Mouse (Mus musculus): Measurements from ENCODE around the gene Rab11fip5. TPM values are rescaled to one million over a fixed set of nuclear protein-coding genes. Genes with fewer than 3 reads are reported as not detected.
A peak's percentile ranks its signal among the peaks of the same experiment; 100 is the strongest.

The Rab11fip5 gene
- total RNA-seq, 2 experiments from 2014 or later = 49.1 to 52.6 TPM

DNA sequence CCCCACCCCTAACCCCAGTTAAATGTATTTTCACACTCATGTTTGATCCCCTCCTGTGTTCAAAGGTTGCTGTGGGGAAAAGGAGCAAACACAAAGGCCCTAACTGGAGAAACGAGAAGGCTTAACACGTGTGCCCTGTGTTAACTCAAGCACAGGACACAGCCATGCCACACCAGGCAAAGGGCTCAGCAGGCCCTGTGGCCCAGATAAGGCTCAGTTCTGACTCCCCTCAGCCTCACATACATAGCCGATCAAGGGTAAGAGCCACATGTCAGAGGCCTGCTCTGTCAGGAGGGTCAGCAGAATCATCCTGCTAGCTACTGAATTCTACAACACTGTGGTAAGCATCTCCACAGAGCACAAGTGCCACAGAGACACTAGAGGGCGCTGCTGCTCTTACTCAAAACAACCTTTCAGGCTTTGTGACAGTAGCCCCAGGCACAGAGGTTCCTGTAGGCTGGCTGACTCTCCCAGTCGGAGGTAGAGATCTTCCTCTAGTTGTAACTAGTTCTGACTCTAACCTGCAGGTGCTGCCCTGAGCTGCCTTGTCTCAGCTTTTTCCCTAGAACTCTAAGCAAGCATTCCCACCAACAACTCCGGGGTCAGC lies 28.3 kb downstream of the Rab11fip5 start:
- DNase-seq = peak; percentile 78 to 80

GRCm38 (mm10) chr6:85344929-85345328 lies 29.5 kb downstream of the Rab11fip5 start:
- no peak for DNase-seq

- DNase-seq = no peak
These were observed 31.4 kb downstream of the Rab11fip5 start for GRCm38 (mm10) chr6:85343027-85343426.

GRCm38 (mm10) chr6:85341814-85342501 lies 32.5 kb downstream of the Rab11fip5 start:
- no peak for DNase-seq

DNA sequence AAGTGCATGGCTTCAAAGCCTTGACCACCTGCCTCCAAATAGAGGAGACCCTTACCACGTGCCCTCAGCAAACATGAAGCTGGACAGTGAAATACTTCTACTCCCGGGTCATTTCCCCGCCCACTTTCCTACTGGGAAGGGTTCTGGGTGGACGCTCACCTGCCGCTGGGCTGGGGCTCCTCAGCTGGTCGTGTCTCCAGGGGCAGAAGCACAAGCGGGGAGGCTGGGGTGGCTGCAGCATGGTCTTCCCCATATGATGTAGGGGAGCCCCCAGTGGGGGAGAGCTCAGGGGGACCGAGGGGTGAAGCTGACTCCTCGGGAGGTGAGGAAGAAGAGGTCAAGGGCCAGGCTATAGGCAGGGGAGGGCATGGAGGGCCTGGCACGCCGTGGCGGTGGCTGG lies 34.2 kb downstream of the Rab11fip5 start:
- DNase-seq = no peak

GRCm38 (mm10) chr6:85339273-85339901 lies 35.0 kb downstream of the Rab11fip5 start:
- no peak for DNase-seq

- no peak for DNase-seq
These were observed 37.5 kb downstream of the Rab11fip5 start for GRCm38 (mm10) chr6:85336944-85337343.

DNA sequence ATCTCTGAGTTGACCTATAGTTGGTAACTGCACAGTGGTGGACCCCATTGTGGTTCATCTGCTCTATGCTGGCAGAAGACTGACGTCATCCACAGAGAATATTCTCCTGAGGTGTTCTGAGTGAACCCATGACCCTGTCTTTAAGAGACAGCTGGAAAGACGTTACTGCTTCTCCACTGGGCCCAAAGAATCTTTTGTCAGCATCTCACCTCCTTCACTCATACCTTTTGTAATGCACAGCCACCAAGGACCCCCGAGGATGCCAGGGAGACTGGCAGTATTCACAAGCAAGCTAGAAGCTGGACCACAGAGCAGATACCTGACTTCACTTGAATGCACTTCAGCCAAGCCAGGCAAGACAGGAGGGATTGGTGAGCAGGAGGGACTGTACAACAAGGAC lies 39.1 kb downstream of the Rab11fip5 start:
- no peak for DNase-seq

DNA sequence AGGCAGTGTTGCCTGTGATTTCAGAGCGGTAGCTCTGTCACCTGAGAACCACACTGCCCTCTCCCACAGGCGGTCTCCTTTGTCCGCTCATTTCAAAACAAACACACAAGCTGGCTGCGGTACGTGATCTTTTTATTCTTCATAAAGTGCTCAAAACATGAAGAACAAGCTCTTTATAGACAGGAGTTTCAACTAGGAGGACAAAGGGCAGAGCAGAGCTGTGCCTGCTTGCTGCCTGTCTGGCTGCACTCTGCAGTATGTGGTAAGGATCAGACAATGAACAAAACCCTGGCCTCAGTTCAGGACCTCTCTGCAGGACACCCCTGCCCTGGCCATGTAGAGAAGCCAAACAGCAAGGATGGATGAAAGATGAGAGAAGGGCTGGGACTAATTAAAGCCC lies 39.6 kb downstream of the Rab11fip5 start:
- DNase-seq = no peak

DNA sequence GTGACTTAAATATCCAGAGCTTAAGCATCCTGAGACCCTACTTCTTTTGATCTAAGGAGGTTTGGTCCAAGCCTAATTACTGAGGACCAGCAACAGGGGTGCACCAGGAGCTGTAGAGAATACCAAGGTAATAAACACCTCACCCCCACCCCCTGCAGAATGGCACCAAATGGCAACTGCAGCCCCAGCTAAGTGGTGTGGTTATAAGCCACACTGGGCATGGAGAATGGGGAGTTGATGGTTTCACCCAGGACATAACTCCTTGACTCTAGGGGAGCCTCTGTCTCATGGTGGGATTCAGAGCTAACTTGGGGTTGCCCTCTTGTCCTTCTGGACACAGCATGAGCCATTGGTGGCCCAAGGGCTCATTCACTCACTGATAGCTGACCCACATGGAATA lies 40.2 kb downstream of the Rab11fip5 start:
- DNase-seq = no peak

DNA sequence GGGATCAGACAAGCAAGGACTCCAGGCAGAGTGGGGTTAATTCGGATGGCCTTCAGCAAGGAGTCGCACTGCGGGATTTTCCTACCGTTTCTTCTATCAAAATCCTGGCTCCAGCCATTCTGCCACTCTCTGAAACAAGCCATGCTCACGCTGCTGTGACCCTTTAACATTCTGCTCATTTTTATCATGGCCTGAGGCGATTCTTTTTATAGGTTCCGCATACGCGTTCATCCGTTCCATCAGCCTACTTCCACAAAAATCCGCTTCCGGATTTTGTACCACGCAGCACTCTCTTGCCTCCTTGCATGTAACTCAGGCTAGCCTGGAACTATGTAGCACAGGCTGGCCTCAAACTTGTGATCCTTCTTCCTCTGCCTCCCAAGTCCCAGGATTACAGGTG lies 40.7 kb downstream of the Rab11fip5 start:
- DNase-seq = no peak

DNA sequence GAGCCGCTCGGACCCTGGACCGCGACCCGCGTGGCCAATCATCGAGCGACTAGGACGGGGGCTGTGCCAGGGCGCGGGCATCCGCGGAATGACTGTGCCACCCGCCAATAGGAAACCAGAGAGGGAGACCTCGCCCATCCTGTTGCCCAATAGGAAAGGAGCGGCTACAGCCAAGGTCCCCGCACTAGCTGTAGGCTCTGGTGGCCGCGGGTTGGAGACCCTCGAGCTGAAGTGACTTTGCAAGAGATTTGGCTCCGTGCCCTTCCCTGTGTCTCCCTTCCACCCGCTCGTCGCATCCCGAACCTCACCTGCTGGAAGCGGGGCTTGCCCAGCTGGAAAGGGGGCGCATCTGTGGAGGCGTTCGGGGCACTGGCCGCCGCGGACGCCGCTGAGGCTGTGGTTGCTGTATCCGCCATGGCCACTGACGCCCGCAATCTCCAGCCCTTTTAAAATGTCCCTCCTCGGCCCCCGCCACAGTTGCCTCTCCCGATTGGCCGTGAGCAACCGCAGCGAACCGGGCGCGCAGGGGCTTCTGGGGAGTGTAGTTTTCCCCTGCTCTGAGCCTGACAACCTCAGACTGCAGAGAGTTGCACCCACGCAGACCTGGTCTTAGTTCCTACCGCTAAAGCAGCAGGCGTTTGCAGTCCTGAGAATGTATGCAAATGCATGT lies 41.3 kb downstream of the Rab11fip5 start, which contains the start of gene Sfxn5:
TSS of gene Sfxn5 (minus strand) at position 423 of the 670 bp plus-strand sequence.
- DNase-seq = peak; percentile 96

DNA sequence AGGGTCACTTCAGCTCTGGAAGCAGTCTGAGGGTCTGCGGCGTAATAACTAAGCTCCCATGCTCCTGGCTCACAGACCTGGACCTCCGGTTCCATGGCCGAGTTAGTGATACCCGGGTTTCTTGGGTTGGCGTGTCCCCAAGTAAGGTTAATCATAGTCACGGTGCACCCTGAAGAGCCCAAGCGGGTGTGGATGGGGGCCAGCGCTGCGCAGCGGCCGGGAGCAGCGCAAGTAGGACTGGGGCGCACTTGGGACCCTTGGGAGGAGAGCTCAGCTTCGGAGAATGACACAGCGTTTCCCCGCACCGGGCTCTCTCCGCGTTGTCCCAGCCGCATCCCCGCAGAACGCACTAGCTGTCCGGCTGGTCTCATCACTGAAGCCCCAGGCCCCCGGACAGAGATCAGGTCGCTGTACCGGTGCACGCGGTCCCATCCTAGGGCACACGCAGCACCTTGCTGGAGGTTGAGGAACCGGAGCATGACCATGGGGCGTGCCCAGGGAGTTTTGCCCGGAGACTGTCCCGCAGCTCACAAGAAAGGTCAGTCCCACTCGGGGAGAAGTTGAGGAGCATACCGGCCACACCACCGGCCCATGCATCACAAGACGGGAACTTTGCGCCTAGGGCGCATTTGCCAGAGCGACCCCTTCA lies 42.0 kb downstream of the Rab11fip5 start:
- no peak for DNase-seq

DNA sequence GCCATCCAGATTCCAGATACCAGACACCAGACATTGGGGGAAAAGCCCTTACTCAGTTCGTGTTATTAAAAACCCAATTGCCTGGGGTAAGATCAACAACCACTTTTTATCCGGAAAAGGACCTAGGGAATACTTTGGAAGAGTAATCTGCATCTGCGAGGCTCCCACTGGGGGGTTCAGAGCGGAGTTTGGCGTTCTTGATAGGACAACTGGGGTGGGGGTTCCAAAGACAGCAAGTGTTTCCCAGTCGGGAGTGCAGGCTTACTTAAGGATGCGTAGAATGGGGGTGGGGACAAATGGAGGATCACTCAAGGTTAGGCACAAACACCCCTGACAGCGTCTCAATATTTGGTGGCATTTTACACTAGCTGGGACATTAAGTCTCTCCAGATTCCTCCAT lies 42.7 kb downstream of the Rab11fip5 start:
- DNase-seq = no peak

GRCm38 (mm10) chr6:85331221-85331735 lies 43.2 kb downstream of the Rab11fip5 start:
- DNase-seq = peak in 1 of 2 experiments; percentile 18

DNA sequence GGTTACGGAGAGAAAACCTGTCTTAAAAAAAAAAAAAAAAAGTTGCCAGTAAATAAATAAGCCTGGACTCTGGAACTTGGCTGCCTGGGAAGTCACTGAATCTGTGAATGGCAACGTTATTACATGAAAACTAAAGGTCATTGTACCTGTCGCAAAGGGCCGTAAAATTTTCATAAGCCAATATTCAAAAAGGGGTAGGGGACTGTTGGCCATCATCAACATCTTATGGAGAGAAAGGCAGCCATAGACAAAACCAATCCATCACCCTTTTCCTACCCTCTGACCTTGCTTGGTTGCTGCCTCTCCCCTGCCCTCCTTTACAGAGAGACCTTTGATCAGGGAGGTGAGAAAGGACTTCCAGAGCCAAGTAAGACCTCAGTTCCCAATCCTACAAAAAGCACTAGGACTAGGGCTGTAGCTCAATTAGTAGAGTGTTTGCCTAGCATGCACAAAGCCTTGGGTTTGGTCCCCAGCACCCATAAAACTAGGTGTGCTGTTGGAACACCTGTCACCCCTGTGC lies 44.7 kb downstream of the Rab11fip5 start:
- no peak for DNase-seq

DNA sequence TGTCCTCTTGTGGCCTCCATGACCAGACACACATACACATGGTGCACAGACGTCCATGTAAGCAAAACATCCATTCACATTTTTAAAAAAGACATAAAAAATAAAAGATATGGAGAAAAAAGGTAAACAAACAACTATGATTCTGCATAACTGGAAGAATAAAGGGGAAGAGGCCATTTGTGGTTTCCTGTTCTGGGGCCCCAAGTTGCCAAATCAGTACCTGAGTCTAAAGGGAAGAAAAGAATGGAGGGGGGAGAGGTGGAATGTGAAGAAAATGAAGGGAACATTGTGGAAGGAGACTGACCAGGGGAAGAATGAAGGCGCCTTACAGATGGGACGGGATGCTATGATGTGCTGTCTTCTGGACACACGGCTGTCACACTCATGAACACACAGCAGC lies 47.9 kb downstream of the Rab11fip5 start:
- no peak for DNase-seq

GRCm38 (mm10) chr6:85325109-85325508 lies 49.3 kb downstream of the Rab11fip5 start:
- DNase-seq = no peak

DNA sequence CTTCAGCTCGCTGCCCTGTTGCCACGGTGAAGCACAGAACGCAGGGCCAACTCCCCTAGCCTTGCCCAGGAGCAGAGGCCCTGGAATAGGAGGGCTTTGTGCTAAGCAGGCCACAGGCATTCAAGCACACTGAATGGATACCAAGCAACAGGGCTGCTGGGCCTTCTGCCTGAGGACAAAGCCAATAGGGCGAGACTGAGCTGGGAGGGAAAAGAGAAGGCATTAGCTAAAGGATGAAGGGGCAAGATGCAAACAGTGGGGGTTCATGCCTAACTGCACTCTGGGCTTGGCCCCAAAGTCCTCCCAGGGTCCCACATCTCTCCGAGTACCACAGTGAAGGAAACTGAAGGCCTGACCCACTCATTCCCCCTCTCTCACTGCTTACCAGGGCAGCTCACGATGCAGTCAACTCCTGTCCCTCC lies 54.0 kb downstream of the Rab11fip5 start:
- peak; percentile 56 to 69 for DNase-seq

DNA sequence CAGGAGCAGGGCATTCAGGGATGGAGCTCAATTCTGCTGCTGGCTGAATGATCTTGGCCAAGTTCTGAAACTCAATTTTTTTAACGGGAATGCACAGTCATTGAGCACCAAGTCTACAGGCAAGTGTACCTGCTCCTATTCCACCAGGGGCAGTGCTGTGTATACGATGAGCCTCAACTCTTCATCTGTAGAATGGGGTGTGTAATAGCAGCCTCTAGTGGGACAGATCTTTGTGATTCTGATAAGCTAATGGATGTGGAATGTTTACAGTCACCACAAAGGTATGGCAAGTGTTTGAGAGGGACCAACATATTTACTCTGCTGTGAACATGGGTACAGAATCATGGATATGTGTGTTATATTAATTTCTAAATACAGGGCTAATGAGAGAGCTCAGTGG lies 58.2 kb downstream of the Rab11fip5 start:
- no peak for DNase-seq

DNA sequence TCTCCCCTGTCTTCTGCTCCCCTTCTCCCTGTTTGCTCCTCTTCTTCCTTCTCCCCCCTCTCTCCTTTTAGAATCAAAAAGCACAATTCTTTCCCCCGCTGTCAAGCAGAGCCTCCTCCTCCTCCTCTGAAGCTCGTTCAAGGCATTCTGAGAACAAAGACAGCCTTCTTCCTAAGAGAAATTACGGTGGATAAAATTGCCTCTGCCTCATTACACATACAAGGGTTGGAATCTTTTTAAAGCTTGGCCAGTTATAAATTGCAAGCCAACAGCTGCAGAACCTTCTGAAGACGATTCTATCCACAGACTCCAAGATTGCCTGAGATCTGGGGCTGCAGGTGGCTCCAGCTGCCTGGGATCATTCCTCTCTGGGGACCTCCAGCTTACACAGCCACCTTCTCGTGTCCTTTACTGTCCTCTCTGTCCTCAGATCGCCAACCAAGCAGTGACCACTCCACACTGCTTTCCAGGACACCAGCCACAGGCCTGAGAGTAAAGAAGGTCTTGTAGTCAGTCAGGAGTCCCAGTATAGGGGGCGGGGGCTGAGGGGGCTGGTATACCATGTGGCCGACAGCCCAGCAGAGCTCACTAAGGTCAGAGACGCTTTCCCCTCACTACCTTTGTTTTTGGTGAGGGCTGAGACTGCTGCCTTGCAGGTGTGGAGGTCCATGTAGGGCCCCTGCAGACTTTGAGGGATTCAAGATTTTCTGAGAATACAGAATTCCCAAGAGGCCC lies 60.2 kb downstream of the Rab11fip5 start:
- DNase-seq = no peak
